Mouse (Mus musculus) gastrocnemius, postnatal 10 days (tissue): Measurements from ENCODE around the gene Pmm1. TPM values are rescaled to one million over a fixed set of nuclear protein-coding genes. Genes with fewer than 3 reads are reported as not detected.
"Not testable (repeated sequence)": the region's sequence is repeated elsewhere in the genome, so short reads cannot be mapped to it uniquely, and the experiment has no call there.

ENCODE experiments used
- DNase-seq: peaks from one replicate; pipeline ENCODE4 v3.0.0; 2021; ENCODE audit warnings: mixed read lengths
- total RNA-seq, 2 experiments: library from RNA; stranded (reverse); gene quantifications; 2 replicates each; pipeline ENCODE4 v1.2.3; 2021

Gene Pmm1
- total RNA-seq, 2 experiments from 2014 or later: 12.0 to 15.3 TPM

GRCm38 (mm10) chr15:81926446-81926822 lies 34.3 kb downstream of the Pmm1 start:
- no peak for DNase-seq

GRCm38 (mm10) chr15:81925760-81926445 lies 34.8 kb downstream of the Pmm1 start, which contains the start of gene Polr3h:
TSS of gene Polr3h (minus strand) at chr15:81926240.
- peak; percentile 96 for DNase-seq

DNA sequence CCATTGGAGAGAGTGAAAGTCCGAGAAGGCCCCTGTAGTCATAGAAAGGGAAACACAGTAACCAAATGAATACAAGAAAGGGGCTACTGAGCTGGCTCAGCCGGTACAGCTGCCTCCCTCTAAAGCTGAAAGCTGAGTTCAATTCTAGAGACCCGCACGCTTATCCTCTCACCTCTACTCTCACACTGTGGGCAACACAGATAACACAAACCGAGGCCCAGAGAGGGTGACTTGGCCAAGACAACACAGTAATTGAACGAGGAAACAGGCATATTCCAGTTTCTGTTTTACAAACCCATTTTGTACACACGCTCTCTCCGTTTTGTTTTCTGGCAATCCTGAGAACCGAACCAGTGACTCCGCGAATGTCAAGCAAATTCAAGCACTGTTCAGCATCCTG lies 35.8 kb downstream of the Pmm1 start:
- DNase-seq: no peak

GRCm38 (mm10) chr15:81921255-81921654 lies 39.5 kb downstream of the Pmm1 start:
- DNase-seq: no peak

DNA sequence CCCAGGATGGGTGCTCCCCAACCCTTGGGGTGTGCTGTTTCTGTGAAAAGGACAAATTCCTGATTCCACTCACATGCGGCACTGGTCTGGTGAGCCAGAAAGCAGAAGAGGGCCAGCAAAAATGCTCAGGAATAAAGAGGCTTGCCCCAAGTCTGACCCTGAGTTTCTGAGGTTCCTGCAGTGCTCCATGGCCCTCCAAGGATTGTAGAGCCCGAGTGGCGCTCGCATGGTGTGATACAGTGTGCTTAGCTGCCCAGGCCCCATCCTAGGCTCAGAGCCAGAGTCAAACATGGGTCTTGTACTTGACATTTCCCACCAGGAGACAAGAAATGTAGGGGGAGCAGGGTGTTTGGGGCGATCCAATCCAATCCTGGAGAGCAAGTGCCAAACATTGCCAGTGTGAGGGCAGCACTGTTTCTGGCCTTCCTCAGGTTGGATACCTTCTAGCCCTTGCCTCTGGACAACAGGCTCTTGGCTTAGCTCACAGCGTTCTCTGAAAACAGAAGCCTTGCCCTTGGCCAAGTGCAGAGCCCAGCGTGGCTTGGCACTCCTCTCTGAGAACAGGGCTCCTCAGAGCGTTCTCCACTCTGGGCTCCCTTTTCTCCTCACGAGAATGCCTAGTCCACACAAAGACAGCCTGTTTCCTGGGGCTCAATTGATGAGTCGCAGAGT lies 40.0 kb downstream of the Pmm1 start:
- no peak for DNase-seq

DNA sequence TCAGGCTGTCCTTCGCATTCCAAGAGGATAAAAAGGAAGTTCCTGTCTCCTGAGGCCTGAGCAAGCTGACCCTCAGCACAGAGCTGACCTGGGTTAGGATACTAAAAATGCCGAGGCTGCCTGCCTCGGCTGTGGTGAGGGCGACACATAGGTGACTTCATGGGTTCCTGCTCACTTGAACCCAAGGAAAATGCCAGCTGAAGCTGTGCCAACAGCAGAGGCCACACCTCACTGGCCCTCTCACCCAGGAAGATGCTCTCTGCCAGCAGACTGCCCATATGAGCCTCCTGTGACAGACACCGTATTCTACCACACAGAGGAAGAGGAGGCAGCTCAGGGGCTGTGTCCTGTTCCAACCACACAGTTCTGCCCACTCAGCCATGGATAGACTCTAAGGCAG lies 41.7 kb downstream of the Pmm1 start:
- no peak for DNase-seq

DNA sequence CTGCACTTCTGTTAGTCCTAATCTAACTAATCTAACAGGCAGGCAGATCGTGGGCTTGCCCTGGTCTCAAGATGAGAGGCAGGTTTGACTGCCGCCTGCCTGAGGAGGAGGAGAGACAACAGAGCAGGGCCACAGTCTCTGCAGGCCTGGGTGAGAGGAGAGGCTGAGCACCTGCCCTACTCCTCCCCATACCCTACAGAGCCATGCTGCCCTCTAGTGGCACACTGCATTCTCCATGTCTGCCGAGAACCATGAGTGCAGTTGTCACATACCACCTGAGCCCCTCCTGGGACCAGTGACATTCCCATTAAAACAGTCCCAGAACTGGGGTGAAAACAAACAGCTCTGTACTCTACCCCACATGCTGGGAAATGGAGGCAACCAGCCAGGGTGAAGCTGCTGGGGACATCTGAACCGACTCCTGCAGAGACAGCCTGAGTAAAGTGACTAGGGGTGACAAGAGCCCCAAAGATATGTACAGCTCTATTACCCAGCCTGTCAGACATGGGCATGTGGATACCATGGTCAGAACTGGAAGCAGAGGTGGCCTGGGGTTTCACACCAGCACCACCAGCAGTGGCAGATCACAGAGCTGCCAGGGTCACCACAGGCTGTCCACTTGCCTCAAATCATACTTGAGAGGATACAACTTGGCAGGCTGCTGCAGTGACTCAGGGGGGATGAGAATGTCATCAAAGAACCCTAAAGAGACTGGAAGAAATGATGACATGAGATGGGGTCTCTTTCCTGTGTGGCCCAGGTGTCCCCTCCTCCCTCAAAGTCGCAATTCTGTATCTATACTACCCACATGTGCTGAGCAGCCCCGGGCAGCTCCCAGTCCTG lies 42.9 kb downstream of the Pmm1 start:
- peak; percentile 79 for DNase-seq

DNA sequence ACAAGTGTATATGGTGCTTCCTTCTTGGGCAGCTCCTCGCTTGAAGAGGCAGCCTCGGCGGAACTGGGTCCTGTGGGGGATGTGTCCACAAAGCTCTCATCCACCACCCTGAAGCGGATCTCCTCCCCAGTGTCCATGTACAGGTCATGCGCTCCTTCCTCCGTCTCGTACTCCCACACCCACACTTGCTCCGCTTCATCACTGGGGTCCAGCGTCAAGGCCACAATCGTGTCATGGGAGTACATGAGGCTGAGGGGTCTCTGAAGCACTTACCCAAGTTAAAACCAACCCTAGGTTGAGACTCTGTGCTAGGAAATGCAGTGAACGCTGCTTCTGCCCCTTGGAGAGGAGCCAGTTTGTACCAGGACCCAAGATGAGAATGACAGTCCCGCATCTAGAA lies 43.5 kb downstream of the Pmm1 start:
- no peak for DNase-seq

DNA sequence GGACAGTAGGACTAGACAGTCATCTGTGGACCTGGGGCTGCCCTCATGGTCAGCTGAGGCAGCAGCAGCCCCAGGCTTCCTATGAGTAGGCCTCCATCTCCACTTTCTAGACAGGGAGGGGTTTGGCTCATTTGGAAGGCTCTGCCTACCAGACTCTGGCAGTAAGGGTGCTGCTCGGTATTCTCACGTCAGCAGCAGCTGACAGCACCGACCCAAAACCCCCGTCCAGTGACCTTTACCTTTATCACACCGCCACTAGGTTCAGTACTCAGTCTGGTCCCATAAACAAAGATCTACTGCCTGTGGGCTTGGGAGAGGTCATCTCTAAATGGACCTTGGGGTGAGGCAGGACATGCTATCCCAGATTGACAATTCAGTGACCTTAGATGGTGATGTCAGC lies 45.1 kb downstream of the Pmm1 start:
- DNase-seq: no peak

DNA sequence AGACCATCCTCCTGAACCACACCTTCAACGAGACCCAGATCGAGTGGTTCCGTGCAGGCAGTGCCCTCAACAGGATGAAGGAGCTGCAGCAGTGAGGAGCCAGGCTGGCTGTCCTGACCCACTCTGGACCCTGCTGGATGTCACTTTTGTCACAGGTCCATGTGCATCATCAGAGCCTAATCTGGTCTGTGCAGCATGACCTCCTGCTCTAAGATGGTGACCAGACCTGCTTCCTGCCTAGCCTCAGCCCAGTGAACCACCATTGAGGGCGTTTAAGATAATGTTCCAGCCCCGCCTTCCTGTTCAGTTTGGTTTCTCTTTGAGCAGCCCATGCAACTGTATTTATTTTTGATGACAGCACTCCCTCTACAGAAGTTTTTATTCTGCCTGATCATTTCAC lies 46.1 kb downstream of the Pmm1 start:
- DNase-seq: no peak

DNA sequence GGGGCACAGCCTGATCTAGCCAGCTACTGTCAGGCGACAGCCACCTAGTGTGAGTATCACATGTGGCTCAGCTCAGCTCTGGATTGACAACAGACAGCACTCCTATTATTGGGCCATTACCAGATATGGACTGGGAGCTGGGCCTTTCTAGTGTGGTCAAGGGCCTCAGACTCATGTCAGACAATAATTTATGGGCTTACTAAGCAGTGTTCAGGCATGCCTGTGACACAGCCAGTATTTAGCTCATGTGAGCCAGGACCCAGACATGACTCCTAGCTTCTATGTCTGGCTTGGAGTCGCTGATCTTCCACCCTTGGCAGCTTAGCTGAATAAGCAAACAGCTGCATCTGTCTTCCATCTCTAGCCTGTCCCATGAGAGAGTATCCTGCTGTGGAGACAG lies 48.2 kb downstream of the Pmm1 start:
- no peak for DNase-seq

GRCm38 (mm10) chr15:81908767-81909166 lies 52.0 kb downstream of the Pmm1 start:
- DNase-seq: not testable (repeated sequence)

DNA sequence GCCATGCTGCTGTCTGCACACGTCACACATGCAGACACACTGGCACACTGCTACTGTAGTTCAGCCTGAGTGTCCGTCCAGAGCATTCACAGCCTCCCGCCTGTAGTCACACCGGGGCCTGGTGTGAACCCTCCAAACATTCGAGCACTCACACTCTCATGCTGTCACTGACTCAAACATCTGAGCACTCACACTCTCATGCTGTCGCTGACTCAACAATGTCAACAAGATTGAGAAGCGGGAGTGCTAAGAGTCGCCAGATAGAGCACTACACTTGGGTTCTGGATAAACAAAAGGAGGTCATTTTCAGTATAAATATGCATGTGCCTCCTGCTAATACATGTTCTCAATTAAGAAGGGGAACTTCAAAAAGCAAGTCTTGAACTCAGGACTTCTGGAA lies 52.8 kb downstream of the Pmm1 start:
- DNase-seq: no peak

GRCm38 (mm10) chr15:81904939-81905338 lies 55.8 kb downstream of the Pmm1 start:
- peak; percentile 81 for DNase-seq

Other genes starting within 250 kb of the Pmm1 start
- gene Zc3h7b, start 215.9 kb downstream of the Pmm1 start, total RNA-seq: 10 to 100 TPM; 39.8 to 43.1 TPM
- 10 to 100 TPM; 28.6 to 31.3 TPM for gene Rangap1, start 215.4 kb downstream of the Pmm1 start, total RNA-seq
- 100 to 1,000 TPM; 127 to 130 TPM for gene Tef, start 158.5 kb downstream of the Pmm1 start, total RNA-seq
- 10 to 100 TPM; 38.1 to 80.4 TPM for gene Tob2, start 102.1 kb downstream of the Pmm1 start, total RNA-seq
- 10 to 100 TPM; 37.4 to 39.6 TPM for gene Phf5a, start 89.0 kb downstream of the Pmm1 start, total RNA-seq
- gene Aco2, start 88.6 kb downstream of the Pmm1 start, total RNA-seq: 100 to 1,000 TPM; 789 to 874 TPM
- 10 to 100 TPM in 1 of 2 experiments, 1 to 10 TPM in 1; 8.2 to 12.1 TPM for gene Polr3h, start 34.7 kb downstream of the Pmm1 start, total RNA-seq
- 1 to 10 TPM; 5.7 to 6.0 TPM for gene Csdc2, start 24.2 kb downstream of the Pmm1 start, total RNA-seq
- not detected for gene 1700029P11Rik, start 19.6 kb upstream of the Pmm1 start, total RNA-seq
- 10 to 100 TPM; 25.5 to 26.0 TPM for gene Xrcc6, start 26.9 kb upstream of the Pmm1 start, total RNA-seq
- gene Desi1, start 72.9 kb upstream of the Pmm1 start, total RNA-seq: 10 to 100 TPM; 18.5 to 20.7 TPM
- 10 to 100 TPM; 50.0 to 54.5 TPM for gene Snu13, start 86.7 kb upstream of the Pmm1 start, total RNA-seq
- not detected for gene 4930407I10Rik, start 98.2 kb upstream of the Pmm1 start, total RNA-seq
- gene Mei1, start 109.1 kb upstream of the Pmm1 start, total RNA-seq: under 1 TPM; 0.23 to 0.36 TPM
- gene Ccdc134, start 167.0 kb upstream of the Pmm1 start, total RNA-seq: 10 to 100 TPM; 31.0 to 33.5 TPM
- 10 to 100 TPM; 37.0 to 42.8 TPM for gene Srebf2, start 186.3 kb upstream of the Pmm1 start, total RNA-seq